Mouse (Mus musculus) lung, embryonic 16.5 days (tissue): ENCODE results near the gene Pak3. TPM values are rescaled to one million over a fixed set of nuclear protein-coding genes. Genes with fewer than 3 reads are reported as not detected.

Experiments
- microRNA-seq: library from miRNA; unstranded; fragments of <30 nt; microRNA quantifications from one replicate; pipeline ENCODE4, GENCODE M21; 2016
- polyA plus RNA-seq: library from polyadenylated mRNA; unstranded; fragments of >200 nt; fragmentation: Nextera tagmentation; extraction: Ambion mirVana; gene quantifications from 2 replicates; pipeline ENCODE4 v1.2.1, GENCODE M21; 2015

Pak3 gene
- polyA plus RNA-seq, 1 experiment from 2014 or later, result 8.3 TPM

Small RNA genes lying within 50 kb of the gene (microRNA-seq; reads per million reads assigned to microRNA genes)
- gene Gm47298, result not detected

Other genes starting within 250 kb of the Pak3 start
- 1.8 and 2.0 TPM in 2 replicates for gene Chrdl1, start 124.3 kb upstream of the Pak3 start, polyA plus RNA-seq